Mouse (Mus musculus): ENCODE measurements around the gene Dnajb13.

DNA sequence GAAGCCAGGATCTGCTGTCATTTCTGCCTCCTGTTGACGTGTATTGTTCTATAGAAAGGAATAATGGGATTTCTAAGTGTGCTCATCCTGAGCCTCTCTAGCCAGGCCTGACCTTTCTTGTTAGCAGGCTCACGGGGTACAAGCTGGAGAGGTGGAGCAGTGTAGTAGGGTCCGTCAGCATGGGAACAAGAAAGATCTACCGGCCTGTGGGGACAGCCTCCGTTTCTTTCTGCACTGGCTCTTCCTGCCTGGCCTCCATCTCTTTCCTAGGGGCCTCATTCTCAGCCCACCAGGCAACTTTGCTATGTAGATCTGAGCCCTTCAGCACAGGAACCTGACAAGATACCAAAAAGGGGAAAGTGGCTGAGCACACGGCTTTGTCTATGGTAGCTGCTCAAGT lies 46.0 kb downstream of the Dnajb13 start:
- TF ChIP-seq CTCF (IDR thresholded peaks at IDR 0.05; ENCODE audit: insufficient read depth, low read length) (no peak), POLR2A (IDR thresholded peaks at IDR 0.05; ENCODE audit: borderline replicate concordance, extremely low read depth, low read depth, low read length) (no peak)

All from lung, adult 2 months (tissue).